ENCODE assay signal across 8 mouse cellular contexts in the genomic region with DNA sequence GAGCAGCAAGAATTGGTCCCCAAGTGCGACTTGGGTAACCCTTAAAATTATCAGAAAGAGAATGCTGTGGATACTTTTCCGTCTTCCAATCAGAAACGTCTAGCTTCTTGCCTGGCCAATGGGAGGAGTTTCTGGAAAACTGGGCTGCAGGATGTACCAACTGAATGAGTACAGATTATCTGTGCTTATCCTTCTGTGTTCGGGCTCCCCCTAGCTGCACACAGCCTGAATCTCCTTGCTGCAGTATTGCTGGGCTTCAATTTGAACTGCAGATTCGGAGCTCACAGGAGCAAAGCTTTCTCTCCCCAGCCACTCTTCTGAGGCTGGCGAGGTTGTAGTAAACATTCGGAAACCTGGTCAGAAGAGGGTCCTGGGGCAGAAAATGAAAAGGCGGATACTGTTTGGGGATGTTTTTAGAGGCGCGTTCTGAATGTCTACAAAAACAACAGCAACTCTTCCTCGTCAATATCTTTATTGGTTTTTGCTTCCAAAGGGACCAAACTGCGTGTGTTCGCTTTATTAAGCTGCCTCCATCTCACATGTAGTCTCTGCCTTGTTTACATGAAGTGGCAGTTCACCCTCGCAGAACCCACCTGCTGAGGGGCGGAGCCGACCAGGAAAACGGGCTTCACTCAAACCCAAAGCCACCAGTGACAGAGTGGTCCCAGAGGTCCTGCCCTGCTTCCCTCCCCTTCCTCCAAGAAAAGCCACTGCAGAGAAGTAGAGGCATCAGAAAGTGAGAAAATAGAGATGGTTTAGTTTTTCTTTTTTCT.
DNase-seq lines count a peak whose midpoint lies in the region; ATAC-seq and TF ChIP-seq lines count a peak whose summit lies in the region.
"Had no signal": no experiment of that assay in that cellular context is flagged by ENCODE, and none has a peak within 500 bp of the region (broad histone marks: within the 10 kb centered on the region; RNA-seq: fewer than 3 reads in every experiment).

No protein-coding gene starts in this region.

- no peaks in the 10 kb centered on the region for H3K36me3 ChIP-seq in embryonic facial prominence, embryonic 15.5 days
- H3K36me3 ChIP-seq in heart, embryonic 10.5 days = no peaks in the 10 kb centered on the region
- H3K36me3 ChIP-seq in kidney, embryonic 14.5 days (ENCODE audit: control insufficient read depth, insufficient read depth, low read length) = no peaks in the 10 kb centered on the region
- H3K36me3 ChIP-seq in limb, embryonic 12.5 days = no peaks in the 10 kb centered on the region
- no peaks in the 10 kb centered on the region for H3K36me3 ChIP-seq in midbrain, postnatal 0 days (ENCODE audit: insufficient read depth, low read length)

- H3K9ac ChIP-seq in embryonic facial prominence, embryonic 15.5 days = no peak overlapping the region
- H3K9ac ChIP-seq in kidney, embryonic 14.5 days (ENCODE audit: low read depth, low read length) = no peak overlapping the region
- no peak overlapping the region; the same call in 1 of the 2 replicates for H3K9ac ChIP-seq in limb, embryonic 12.5 days (replicated peaks)
- H3K9ac ChIP-seq in midbrain, postnatal 0 days (replicated peaks; ENCODE audit: low read length, poor library complexity, severe bottlenecking) = peak overlapping the region; percentile 33; the same call in 1 of the 2 replicates

- H3K9me3 ChIP-seq in embryonic facial prominence, embryonic 15.5 days (replicated peaks) = no peaks in the 10 kb centered on the region
- no peaks in the 10 kb centered on the region for H3K9me3 ChIP-seq in heart, embryonic 10.5 days
- no peaks in the 10 kb centered on the region for H3K9me3 ChIP-seq in kidney, embryonic 14.5 days (ENCODE audit: control insufficient read depth, low read length)
- H3K9me3 ChIP-seq in limb, embryonic 12.5 days = no peaks in the 10 kb centered on the region
- H3K9me3 ChIP-seq in midbrain, postnatal 0 days (ENCODE audit: low read length) = no peaks in the 10 kb centered on the region

- peak; percentile 97 for TF ChIP-seq CTCF in midbrain, postnatal 0 days (IDR thresholded peaks at IDR 0.05)

- DNase-seq in brain, adult 2 months (ENCODE audit: low read depth, low spot score) = peak; percentile 97
- DNase-seq in heart, embryonic 10.5 days (ENCODE audit: low spot score) = peak; percentile 86
- peak; percentile 94 for DNase-seq in midbrain, postnatal 0 days (ENCODE audit: low spot score)
- DNase-seq in urinary bladder, adult 18-20 months (ENCODE audit: low spot score in 2 of 2) = peak; percentile 46 to 59

- H3K4me1 ChIP-seq in embryonic facial prominence, embryonic 15.5 days = no peaks in the 10 kb centered on the region
- H3K4me1 ChIP-seq in heart, embryonic 10.5 days = no peaks in the 10 kb centered on the region
- H3K4me1 ChIP-seq in kidney, embryonic 14.5 days (ENCODE audit: control insufficient read depth, insufficient read depth, low read length) = no peaks in the 10 kb centered on the region
- H3K4me1 ChIP-seq in limb, embryonic 12.5 days (replicated peaks) = 0 out of 2 replicates have a peak, but pooled peaks cover 3% of the 10 kb centered on the region
- no peaks in the 10 kb centered on the region for H3K4me1 ChIP-seq in midbrain, postnatal 0 days (ENCODE audit: insufficient read depth, low read length)

- no peak overlapping the region for H3K27ac ChIP-seq in embryonic facial prominence, embryonic 15.5 days (replicated peaks)
- H3K27ac ChIP-seq in heart, embryonic 10.5 days = no peak overlapping the region
- H3K27ac ChIP-seq in kidney, embryonic 14.5 days (ENCODE audit: low read depth, low read length) = no peak overlapping the region
- H3K27ac ChIP-seq in limb, embryonic 12.5 days = no peak overlapping the region
- H3K27ac ChIP-seq in midbrain, postnatal 0 days (ENCODE audit: low read depth, low read length) = no peak overlapping the region

- ATAC-seq in embryonic facial prominence, embryonic 15.5 days (ENCODE audit: insufficient number of reproducible peaks, low FRiP score, low TSS enrichment, low read depth) = peak; percentile 88
- ATAC-seq in kidney, embryonic 14.5 days (ENCODE audit: low FRiP score, low TSS enrichment) = peak; percentile 99
- ATAC-seq in limb, embryonic 12.5 days (ENCODE audit: insufficient number of reproducible peaks, insufficient read depth, low FRiP score, low TSS enrichment, low read depth) = peak; percentile 90
- ATAC-seq in midbrain, postnatal 0 days (ENCODE audit: low FRiP score) = peak; percentile 94

- 19% methylated on average over 17 of the region's 17 CpGs for WGBS in embryonic facial prominence, embryonic 15.5 days
- 28% methylated on average over 17 of the region's 17 CpGs for WGBS in heart, embryonic 10.5 days
- 24% methylated on average over 17 of the region's 17 CpGs for WGBS in kidney, embryonic 14.5 days
- 22% methylated on average over 17 of the region's 17 CpGs for WGBS in limb, embryonic 12.5 days
- WGBS in midbrain, postnatal 0 days = 17% methylated on average over 17 of the region's 17 CpGs

- H3K27me3 ChIP-seq in embryonic facial prominence, embryonic 15.5 days = no peaks in the 10 kb centered on the region
- H3K27me3 ChIP-seq in heart, embryonic 10.5 days (ENCODE audit: insufficient read depth, poor library complexity, severe bottlenecking) = no peaks in the 10 kb centered on the region
- H3K27me3 ChIP-seq in kidney, embryonic 14.5 days (ENCODE audit: control insufficient read depth, insufficient read depth, low read length) = no peaks in the 10 kb centered on the region
- H3K27me3 ChIP-seq in limb, embryonic 12.5 days = no peaks in the 10 kb centered on the region
- H3K27me3 ChIP-seq in midbrain, postnatal 0 days (ENCODE audit: insufficient read depth, low read length) = no peaks in the 10 kb centered on the region

- peak overlapping the region; percentile 30 for H3K4me3 ChIP-seq in embryonic facial prominence, embryonic 15.5 days (replicated peaks)
- peak overlapping the region; percentile 41 for H3K4me3 ChIP-seq in heart, embryonic 10.5 days
- peak overlapping the region; percentile 17; the same call in 1 of the 2 replicates for H3K4me3 ChIP-seq in kidney, embryonic 14.5 days (ENCODE audit: low read length)
- H3K4me3 ChIP-seq in limb, embryonic 12.5 days (replicated peaks) = peak overlapping the region; percentile 20
- peak overlapping the region; percentile 27 for H3K4me3 ChIP-seq in midbrain, postnatal 0 days (ENCODE audit: low read depth, low read length)
- H3K4me3 ChIP-seq: myocyte had no signal

- peak overlapping the region; percentile 50 for H3K4me2 ChIP-seq in embryonic facial prominence, embryonic 15.5 days (replicated peaks)
- H3K4me2 ChIP-seq in kidney, embryonic 14.5 days (replicated peaks; ENCODE audit: low read depth, low read length) = peak overlapping the region; percentile 39
- H3K4me2 ChIP-seq in limb, embryonic 12.5 days = peak overlapping the region; percentile 52
- H3K4me2 ChIP-seq in midbrain, postnatal 0 days (ENCODE audit: low read depth, low read length, poor library complexity, severe bottlenecking) = peak overlapping the region; percentile 48
